Mouse (Mus musculus): Measurements from ENCODE around the gene Elmod3.

Elmod3 gene

GRCm38 (mm10) chr6:72610261-72610660, 12.0 kb upstream of the Elmod3 start:
- no peak for DNase-seq

GRCm38 (mm10) chr6:72608662-72609184, 10.5 kb upstream of the Elmod3 start:
- DNase-seq: no peak

- no peak for DNase-seq
These were observed 9.5 kb upstream of the Elmod3 start for GRCm38 (mm10) chr6:72607676-72608075.

- no peak for DNase-seq
These were observed 8.8 kb upstream of the Elmod3 start for GRCm38 (mm10) chr6:72607060-72607459.

- DNase-seq: no peak
These were observed 5.9 kb upstream of the Elmod3 start for GRCm38 (mm10) chr6:72604066-72604465.

GRCm38 (mm10) chr6:72601732-72602131, 3.5 kb upstream of the Elmod3 start:
- DNase-seq: peak; percentile 78

GRCm38 (mm10) chr6:72600771-72601170, 2.6 kb upstream of the Elmod3 start:
- DNase-seq: no peak

- no peak for DNase-seq
These were observed 2.0 kb upstream of the Elmod3 start for GRCm38 (mm10) chr6:72600216-72600615.

- no peak for DNase-seq
These were observed 761 bp upstream of the Elmod3 start for GRCm38 (mm10) chr6:72598791-72599557.

- DNase-seq: peak; percentile 6
These were observed 934 bp downstream of the Elmod3 start for GRCm38 (mm10) chr6:72597083-72597874.

- no peak for DNase-seq
These were observed 4.3 kb downstream of the Elmod3 start for GRCm38 (mm10) chr6:72593914-72594313.

- no peak for DNase-seq
These were observed 5.0 kb downstream of the Elmod3 start for GRCm38 (mm10) chr6:72593011-72593803.

- DNase-seq: no peak
These were observed 8.1 kb downstream of the Elmod3 start for GRCm38 (mm10) chr6:72590111-72590510.

- DNase-seq: no peak
These were observed 9.9 kb downstream of the Elmod3 start for GRCm38 (mm10) chr6:72588307-72588706.

- DNase-seq: no peak
These were observed 11.5 kb downstream of the Elmod3 start for GRCm38 (mm10) chr6:72586701-72587100.

GRCm38 (mm10) chr6:72584154-72584553, 14.1 kb downstream of the Elmod3 start:
- DNase-seq: no peak

- no peak for DNase-seq
These were observed 14.9 kb downstream of the Elmod3 start for GRCm38 (mm10) chr6:72583211-72583839.

GRCm38 (mm10) chr6:72581625-72582382, 16.4 kb downstream of the Elmod3 start:
- no peak for DNase-seq

GRCm38 (mm10) chr6:72576041-72576440, 22.2 kb downstream of the Elmod3 start:
- no peak for DNase-seq

GRCm38 (mm10) chr6:72571826-72572225, 26.4 kb downstream of the Elmod3 start:
- no peak for DNase-seq

- no peak for DNase-seq
These were observed 27.4 kb downstream of the Elmod3 start for GRCm38 (mm10) chr6:72570644-72571397.

Data from retina, postnatal 1 day (tissue).